Mouse (Mus musculus) liver, embryonic 14.5 days (tissue): ENCODE measurements around the gene Srgap2.

Source experiments
- CTCF ChIP-seq: IDR thresholded peaks from 2 replicates; pipeline ENCODE4 v1.5.1; 2016; ENCODE audit warnings: antibody characterized with exemption, low read depth, control low read depth
- EP300 ChIP-seq: IDR thresholded peaks from 2 replicates; pipeline ENCODE4 v1.6.1; 2016; ENCODE audit warnings: antibody characterized with exemption, low read depth

- TF ChIP-seq CTCF = no peak
- no peak for TF ChIP-seq EP300
These were observed 245.4 kb downstream of the Srgap2 start for GRCm38 (mm10) chr1:131281731-131282130.
